Mouse (Mus musculus) mouse embryonic stem cell (cell line): ENCODE measurements around the gene Alpl.

Experiments used
- in situ Hi-C, 2 experiments: fragments of 300-500 bp; cut with MboI; formaldehyde crosslinking; loops; 1 replicate in 1 of 2; 3 replicates in 1 of 2; pipeline ENCODE4 v1.14.3; 2019 to 2020; ENCODE audit warnings: low sequenced_read_pairs in 2 of 2, low pct_unique_long_range_greater_than_20kb in 1 of 2, mixed read lengths in 1 of 2; ENCODE audit not compliant: unreplicated experiment in 1 of 2

The Alpl gene

DNA sequence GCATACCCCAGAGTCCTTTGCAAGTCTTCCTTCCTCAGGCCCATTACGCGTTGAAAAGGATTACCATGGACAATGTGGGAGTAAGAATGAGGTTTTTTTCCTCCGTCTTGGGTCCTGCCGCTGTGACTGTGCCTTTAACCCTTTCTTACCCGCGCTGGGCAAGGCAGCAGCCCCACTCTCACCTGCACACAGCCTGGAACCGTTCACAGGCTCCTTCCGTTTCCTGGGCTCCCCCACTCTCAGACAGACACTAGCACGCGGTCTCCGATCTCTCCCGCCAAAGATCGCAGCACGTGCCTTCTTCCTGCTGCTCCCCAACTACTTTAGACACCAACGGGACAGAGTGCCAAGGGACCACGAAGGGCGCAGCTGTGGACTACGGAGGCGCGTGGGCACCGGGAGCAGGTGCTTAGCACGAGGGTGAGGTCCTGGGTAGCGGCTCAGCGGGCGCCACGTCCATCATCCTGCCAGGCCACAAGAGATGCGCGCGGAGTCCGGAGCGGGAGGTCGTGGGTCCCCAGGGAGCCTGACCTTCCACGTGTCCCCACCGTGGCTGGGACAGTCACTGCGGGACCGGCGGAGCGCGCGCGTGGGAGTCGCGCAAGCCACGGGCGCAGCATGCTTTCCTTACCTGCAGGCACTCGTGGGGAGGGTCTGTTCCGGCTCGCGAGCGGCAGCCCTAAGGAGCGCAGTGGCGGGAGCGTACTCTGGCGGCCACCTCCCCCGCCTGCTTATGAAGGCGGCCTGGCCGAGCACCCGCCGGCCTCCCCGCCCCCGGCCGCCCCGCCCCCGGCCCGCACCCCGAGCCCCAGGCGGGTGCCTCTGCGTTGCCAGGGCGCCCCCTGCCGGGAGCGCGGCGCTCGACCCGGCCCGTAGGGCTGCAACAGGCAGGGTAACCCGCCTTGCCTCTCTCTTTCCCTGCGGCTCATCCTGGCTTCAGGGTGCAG lies at the start of gene Alpl:
Gene Alpl, minus strand, starts transcription at position 774 of the 947 bp plus-strand sequence.
- in situ Hi-C loops, result no loop called here

DNA sequence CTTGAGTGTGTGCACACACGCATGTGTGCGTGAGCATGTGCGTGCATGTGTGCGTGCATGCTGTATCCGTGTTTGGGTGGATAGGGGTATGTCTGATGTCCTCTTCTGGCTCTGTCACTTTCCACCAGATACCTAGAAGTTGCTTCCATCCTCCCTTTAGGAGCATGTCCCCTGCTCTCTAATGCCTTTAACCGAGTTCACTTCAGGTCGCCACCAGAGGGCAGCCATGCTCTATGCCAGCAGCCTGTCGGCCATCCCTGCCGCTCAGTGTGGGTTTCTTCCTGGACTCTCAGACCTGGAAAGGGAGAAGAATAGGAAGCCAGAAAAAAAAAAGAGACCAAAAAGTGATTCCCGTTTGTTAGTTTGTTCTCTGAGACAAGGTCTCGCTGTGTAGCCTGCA lies 48.5 kb upstream of the Alpl start:
- in situ Hi-C loops, result no loop called here

DNA sequence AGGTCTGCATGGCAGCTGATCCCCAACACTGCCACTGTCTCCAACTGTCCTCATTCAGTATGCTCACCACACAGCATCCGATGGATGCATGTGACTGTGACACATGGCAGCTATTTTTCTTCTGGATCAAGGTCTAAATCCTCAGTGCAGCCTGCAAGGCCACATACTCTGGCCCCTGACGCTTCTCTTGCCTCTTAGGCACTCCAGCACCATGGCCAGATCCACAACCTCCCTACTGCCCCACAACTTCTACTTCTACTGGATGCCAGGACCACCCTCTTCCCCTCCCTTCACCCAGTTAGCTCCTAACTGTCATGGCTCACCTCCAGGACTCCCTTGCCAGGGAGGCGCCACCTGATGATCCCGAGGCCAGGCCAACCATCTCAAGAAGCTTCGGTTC lies 43.3 kb upstream of the Alpl start:
- in situ Hi-C loops, result loop anchor here in 1 of 2 experiments (5.0 kb wide), 1 partner anchor 107 kb away; no protein-coding TSS in a partner anchor

DNA sequence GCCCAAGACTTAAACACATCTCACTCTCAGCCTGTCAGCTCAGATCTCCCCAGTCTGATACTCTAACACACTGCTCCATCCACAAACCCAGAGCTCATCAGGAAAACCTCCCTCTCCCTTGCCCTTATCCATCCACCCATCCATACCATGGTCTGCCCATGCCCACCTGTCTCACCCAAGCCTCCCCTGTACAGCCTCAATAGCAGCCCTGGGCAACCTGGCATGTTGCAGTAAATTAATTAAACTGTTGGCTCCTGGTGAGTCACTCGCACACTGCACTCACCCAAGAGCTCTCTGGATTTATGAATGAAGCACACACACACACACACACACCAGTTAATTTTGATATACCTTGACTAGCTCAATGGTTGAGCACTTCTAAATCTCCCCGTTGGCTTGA lies 42.6 kb upstream of the Alpl start:
- in situ Hi-C loops, result loop anchor here in 1 of 2 experiments (5.0 kb wide), 1 partner anchor 106 kb away; no protein-coding TSS in a partner anchor

DNA sequence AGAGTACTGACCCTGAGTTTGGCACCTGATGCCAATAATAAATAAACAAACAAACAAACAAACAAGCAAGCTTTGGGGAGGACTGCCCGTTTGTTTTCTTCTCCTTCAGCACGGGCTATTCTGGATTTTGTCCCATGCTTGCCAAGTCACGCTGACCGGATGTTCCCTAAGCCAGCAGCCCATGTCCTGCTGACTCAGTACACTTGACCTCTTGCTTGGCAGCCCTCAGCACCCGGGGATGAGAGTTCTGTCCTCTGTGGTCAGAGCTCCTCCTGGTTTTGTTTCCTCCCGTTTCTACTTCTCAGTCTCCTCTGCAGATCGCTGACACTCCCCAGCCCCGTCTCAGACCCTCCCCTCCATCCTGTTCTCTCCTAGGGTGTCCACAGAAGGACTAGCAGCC lies 41.6 kb upstream of the Alpl start:
- in situ Hi-C loops, result loop anchor here in 1 of 2 experiments (5.0 kb wide), 1 partner anchor 105 kb away; no protein-coding TSS in a partner anchor

DNA sequence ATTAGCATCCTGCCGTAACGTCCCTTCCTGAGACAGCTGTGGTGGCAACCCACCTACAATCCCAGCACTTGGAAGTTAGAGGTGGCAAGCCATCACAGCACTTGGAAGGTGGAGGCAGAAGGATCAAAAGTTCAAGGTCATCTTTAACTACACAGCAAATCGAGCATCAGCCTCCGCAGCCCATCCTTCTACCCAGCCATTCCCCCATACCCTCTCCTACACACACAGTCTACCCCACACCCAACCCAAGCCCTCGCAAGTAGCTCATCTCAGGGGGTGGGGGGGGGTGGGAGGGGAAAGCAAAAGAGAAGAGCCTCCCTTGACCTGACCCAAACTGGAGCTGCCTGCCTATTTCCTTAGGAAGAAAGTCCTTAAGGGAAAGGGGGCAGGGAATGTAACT lies 40.6 kb upstream of the Alpl start:
- in situ Hi-C loops, result loop anchor here in 1 of 2 experiments (5.0 kb wide), 1 partner anchor 104 kb away; no protein-coding TSS in a partner anchor

DNA sequence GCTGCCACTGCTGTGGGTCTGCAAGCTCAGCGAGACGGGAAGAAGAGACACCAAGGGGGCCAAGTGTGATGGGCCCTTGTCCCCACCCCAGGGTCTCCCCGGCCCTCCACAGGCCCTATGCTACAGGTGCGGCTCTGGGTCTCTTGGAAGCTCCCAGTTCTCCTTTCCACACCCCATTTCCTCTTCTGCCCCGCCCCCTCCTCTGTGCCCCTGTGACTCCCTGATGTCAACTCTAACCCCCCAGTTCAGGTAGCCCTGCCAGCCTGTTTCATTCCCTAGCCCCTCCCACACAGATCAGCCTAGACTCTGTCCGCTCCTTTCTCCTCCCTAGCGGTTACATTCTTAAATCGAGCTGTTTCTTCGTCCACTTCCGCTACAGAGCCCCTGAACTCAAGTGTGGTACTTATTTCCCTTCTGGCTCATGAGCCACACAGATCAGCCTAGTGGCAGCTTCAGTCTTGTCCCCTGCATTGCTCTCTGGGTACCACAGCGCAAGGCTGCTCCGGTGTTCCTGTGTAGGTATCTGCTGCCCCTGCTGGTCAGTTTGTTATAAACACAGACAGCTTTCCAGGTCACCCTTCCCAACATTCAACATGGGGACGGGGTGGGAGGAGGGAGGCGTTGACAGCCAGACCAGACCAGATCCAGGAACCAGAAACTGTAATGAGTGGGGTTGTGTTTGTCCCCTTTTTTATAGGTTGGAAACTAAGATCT lies 39.6 kb upstream of the Alpl start:
- in situ Hi-C loops, result loop anchor here in 1 of 2 experiments (5.0 kb wide), 1 partner anchor 103 kb away; no protein-coding TSS in a partner anchor

DNA sequence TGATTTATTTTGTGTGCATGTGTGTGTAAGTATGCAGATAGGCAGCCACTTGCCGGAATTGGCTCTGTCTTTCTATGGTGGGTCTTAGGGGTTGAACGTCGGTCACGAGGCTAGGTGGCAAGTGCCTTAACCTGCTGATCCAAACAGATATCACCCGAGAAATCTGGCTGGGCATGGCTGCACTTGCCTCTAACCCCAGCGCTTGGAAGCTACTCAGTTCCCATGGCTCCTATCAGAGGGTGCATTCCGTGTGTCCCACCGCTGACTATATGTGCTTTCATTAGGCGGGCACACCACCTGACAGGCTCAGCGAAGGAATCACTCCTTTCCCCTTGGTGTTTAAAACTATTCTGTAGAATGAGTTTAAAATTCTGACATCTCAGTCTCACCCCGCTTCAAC lies 35.4 kb upstream of the Alpl start:
- in situ Hi-C loops, result no loop called here

DNA sequence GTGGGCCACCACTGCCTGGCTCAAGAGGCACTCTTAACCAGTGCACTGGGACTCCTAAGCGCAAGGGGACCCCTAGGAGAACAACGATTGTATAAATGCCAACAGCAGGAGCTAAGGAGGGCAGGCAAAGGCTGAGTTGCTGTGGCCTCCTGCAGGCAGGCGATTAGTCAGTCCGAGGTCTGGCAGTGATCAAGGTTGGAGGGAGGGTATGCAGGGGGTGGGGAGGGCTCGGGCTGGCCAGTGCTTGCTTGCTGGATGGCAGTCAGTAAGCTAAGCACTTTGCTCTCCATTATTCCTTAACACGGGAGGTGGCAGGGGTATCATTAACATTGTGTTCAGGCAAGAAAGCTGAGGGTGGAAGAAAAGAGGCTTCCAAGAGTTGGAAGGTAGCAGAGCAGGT lies 34.2 kb upstream of the Alpl start:
- in situ Hi-C loops, result no loop called here

DNA sequence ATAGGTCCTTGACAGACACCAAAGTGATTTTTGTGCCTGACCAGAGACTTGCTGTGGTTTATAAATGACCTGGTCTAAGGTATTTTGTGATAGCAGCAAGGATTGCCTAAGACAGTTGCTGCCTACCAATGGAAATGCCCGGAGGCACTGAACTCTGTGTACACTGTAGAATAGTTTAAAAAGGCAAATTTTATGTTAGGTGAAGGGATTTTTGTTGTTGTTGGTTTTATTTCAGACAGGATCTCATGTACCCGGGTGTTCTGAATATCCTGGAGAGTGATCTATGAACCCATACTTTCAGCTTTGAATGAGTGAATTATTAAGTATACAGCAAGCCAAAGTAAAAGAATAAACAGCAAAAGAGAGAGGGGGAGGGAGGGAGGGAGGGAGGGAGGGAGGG lies 28.7 kb upstream of the Alpl start:
- in situ Hi-C loops, result no loop called here

DNA sequence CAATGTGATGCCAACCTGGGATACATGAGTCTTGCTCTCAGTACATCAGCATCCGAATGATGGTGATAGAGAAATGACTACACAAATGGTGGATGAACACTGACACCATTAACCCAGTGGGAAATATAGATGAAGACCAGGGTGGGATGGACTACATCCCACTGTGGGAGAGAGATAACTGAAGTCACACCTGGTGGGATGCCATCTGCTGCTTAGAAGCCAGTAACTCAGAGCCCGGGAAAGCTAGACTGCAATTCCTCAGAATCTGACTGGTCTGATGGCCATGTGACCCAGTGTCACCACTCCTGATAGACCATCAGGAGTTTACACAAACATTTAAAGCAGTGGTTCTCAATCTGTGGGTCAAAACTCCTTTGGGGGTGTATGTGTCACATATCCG lies 27.4 kb upstream of the Alpl start:
- in situ Hi-C loops, result no loop called here

DNA sequence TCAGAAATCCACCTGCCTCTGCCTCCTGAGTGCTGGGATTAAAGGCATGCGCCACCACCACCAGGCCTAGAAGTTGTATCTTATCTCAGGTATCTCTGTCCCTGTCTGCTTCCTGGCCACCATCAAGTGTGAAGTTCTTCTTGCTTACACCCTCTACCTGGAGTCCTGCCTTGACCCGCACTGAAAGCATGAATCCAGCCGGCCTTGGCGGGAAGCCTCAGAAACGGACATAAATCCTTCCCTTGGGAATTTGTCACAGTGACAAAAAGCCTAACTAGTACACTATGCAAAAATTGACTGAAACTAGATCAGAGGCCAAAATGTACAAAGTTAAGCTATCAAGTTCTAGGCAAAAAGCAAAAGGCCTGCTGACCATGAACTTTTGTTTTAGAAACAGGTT lies 26.4 kb upstream of the Alpl start:
- in situ Hi-C loops, result no loop called here

DNA sequence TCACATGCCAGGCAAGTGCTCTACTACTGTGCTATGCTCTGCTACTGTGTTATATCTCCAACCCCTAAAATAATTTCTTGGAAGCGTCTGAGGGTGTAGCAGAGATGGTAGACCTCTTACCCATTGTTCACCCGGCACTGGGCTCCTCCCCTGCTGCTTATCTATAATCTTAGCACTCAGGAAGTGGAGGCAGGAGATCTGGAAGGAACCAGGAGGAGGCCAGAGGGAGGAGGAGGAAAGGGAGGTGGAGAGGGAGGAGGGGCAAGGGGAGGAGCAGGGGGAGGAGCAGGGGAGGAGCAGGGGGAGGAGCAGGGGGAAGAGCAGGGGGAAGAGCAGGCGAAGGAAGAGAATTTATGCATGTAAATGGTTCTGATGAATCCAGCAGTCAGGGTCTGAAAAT lies 24.5 kb upstream of the Alpl start:
- in situ Hi-C loops, result no loop called here

DNA sequence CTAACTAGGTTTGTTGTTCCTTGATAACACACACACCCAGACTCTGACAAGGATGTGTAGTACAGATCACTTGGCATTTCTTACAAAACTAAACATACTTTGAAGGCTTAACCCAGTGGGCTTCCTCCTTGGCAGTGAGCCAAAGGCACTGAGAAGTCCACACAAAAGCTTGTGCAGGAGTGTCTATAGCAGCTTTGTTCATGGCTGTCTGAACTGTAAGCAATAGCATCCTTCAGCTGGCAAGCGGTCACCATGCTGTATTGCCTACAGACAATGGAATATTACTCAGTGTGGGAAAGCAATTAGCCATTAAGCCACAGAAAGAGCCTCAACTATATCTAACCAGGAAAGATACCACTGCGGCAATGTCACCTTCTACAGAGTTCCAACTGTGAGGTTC lies 23.3 kb upstream of the Alpl start:
- in situ Hi-C loops, result no loop called here

DNA sequence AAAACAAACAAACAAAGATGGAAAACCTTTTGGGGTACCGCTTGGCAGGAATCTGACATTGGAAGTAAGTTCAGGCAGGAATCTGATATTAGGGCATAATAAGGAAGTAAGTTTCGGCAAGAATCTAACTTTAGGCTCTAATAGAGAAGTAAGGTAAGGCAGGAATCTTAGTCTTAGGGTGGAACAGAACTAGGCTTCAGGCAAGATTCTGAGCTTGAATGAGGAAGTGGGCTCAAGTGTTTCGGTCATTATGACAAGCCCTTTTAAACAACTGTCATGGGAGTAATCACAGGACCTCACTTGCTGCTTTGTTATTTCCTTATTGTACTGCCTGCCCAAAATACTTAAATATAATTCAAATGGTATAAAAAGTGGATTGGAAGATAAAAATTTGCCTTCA lies 22.2 kb upstream of the Alpl start:
- in situ Hi-C loops, result no loop called here

DNA sequence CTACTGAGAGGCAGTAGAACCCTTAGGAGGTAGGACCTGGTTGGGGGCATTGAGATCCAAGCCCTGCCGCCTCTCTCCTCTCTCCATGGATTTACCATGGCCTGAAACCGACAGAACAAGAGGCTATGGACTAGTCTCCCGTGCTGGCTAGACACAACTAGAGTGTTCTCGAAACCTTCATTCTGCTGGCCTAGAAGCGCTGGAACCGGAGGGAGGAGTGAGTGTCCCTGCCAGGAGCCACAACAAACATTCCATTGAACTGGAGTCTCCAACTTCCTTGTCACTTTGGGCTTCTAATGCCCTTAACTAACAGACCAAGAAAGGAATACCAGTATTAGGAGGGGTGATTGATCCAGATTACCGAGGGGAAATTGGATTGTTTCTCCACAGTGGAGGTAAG lies 20.0 kb upstream of the Alpl start:
- in situ Hi-C loops, result no loop called here

DNA sequence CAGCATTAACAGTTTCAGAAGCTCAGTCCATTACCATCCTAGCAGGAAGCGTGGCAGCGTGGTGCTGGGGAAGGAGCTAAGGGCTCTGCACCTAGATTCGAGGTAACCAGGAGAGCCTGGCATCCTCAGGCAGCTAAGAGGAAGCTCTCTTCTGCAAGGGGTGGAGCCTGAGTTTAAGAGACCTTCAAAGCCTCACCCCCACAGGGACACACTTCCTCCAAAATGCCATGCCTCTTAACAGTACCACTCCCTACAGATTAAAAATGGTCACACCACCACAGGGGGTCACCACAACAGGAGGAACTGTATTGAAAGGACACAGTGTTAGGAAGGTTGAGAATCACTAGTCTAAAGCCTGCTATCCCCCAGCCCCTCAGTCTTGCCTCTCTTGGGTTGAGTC lies 19.3 kb upstream of the Alpl start:
- in situ Hi-C loops, result no loop called here

DNA sequence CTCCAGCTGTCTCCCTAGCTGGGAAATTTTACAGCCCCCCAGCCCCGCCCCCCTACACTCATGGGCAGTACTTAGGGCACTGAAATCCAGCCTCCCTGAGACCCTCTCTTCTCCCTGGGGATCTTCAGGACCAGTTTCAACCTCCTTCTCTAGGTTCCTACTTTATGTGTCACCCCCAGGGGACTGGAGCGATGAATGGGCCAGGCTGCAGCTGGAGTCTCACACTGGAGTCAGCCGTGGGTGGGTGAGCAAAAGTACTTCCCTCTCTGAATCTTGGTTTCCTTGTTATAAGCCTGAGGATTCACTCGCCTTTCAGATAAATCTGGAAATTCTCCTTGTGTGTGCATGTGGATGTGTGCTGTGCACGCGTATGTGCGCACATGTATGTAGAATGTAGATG lies 18.0 kb upstream of the Alpl start:
- in situ Hi-C loops, result no loop called here

DNA sequence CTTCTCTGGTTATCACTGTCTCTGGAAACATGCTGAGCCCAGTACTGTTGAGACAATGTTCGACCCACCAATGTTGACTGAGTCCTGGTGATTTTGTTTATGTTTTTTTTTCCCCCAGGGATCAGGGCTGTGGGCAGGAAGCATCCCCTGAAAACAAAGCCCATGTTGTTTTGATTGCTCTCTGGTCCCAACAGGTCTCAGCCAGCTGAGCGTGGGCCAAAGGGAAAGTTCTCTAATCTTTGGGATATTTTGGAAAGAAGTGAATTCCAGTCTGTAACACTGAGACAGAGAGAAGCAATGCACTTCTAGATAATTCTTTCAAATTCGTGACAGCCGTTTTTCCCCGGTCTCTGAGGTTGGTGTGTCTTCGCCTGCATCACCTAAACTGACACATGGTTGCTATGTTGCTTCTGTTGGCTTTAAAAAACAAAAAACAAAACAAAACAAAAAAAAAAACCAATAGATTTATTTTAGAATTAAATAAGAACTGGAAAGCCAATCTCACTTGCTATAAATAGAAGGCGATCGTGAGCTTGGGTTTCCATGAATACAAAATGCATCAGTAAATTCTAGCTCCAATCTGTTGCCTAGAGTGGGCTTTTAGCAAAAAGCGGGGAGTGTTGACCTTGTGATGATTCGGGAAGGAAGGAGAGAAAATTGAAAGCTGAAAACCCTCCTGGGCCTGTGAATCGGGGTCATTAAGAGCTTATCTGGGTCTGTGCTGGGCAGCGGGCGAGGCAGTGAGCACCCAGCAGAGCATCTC lies 16.9 kb upstream of the Alpl start:
- in situ Hi-C loops, result no loop called here
